Mouse (Mus musculus) kidney, adult 2 months (tissue): ENCODE data around the gene Wnt5b.

Experiments
- CTCF ChIP-seq: fragments of 200-500 bp; conservative IDR thresholded peaks from 2 replicates; pipeline ENCODE4 v1.5.1; 2011; ENCODE audit warnings: low read depth, mild to moderate bottlenecking, control low read depth, low read length, moderate library complexity, mixed read lengths; ENCODE audit not compliant: insufficient read depth, insufficient read length
- POLR2A ChIP-seq: fragments of 200-500 bp; IDR thresholded peaks from one replicate; pipeline ENCODE4 v1.6.1; 2011; ENCODE audit warnings: low read depth, low read length, control low read depth

- TF ChIP-seq POLR2A (no peak), CTCF (no peak)
These were observed 73.4 kb downstream of the Wnt5b start for GRCm38 (mm10) chr6:119470777-119471176.
